Mouse (Mus musculus) kidney, adult 9 months (tissue): ENCODE measurements around the gene Map4k2.
A peak's percentile ranks its signal among the peaks of the same experiment; 100 is the strongest.

Source experiments
- DNase-seq: peaks from one replicate; pipeline ENCODE4 v3.0.0; 2022

The Map4k2 gene

DNA sequence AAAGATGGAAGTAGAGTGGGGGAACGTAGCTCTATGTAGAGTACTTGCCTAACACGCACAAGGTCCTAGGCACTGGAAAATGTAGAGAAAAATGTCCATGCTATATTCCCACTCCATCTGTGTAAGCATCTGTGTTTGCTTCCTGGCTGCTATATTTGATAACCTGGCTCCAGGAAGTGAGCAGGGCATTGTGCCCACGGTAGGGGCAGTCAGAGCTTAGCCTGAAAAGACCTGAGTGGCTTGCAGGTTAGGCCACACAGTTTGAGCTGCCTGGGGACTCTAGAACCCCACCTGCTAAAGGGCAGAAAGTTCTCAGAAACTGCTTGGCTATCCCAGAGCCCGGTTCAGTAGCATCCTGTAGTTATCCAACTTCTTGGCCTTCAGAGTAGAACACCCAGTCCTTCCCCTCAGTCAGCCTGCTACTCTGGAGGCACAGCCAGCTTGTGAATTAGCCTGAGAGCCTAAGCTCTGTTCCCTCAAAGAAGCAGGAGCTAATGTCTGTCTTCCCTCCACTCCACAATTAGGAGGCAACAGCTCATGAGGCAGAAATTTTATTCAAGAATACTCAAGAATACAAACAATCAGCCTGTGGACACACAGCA lies 41.5 kb downstream of the Map4k2 start:
- no peak for DNase-seq

DNA sequence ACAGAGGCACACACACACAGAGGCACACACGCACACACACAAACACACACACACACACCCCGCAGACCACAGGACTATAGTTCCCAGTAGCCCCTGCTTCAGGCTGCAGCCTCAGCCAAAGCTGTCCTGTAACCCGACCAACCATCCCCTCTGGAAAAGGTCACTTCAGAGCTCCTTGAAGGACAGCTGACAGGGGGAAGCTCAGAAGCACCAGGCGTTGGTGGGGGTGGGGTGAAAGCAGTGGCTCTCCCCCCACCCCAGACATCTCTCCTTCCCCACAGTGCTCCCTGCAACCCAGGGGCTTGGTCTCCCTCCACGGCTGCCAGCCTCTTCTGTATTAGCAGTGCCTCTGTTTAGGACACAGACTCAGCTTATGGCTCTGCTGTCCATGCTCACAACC lies 42.5 kb downstream of the Map4k2 start:
- DNase-seq = no peak

- peak; percentile 62 for DNase-seq
These were observed 43.2 kb downstream of the Map4k2 start, which contains the start of gene Pygm for GRCm38 (mm10) chr19:6384128-6384527. TSS of gene Pygm (plus strand) at chr19:6384399.

DNA sequence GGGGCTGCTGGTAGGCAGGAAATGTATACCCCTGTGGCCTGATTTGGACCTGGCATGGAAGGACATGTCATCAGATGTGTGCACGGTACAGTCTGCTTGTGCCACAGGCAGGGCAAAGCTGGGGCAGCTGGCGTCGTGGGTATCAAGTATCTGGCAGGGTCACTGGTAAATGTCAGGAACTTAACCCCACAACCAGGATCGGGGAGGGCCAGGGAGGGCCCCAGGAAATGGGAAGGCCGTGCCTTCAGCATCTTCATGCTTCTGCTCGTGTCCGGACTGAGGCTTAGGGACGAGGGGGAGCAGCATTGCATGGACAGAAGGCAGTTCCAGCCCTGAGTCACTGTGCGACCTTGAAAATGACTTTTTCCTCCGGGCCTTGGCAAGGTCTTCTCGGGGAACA lies 44.0 kb downstream of the Map4k2 start:
- no peak for DNase-seq

GRCm38 (mm10) chr19:6385419-6385818 lies 44.5 kb downstream of the Map4k2 start:
- DNase-seq = no peak

GRCm38 (mm10) chr19:6385821-6386220 lies 44.9 kb downstream of the Map4k2 start:
- no peak for DNase-seq

- no peak for DNase-seq
These were observed 45.3 kb downstream of the Map4k2 start for GRCm38 (mm10) chr19:6386234-6386633.

GRCm38 (mm10) chr19:6388006-6388405 lies 47.1 kb downstream of the Map4k2 start:
- no peak for DNase-seq

DNA sequence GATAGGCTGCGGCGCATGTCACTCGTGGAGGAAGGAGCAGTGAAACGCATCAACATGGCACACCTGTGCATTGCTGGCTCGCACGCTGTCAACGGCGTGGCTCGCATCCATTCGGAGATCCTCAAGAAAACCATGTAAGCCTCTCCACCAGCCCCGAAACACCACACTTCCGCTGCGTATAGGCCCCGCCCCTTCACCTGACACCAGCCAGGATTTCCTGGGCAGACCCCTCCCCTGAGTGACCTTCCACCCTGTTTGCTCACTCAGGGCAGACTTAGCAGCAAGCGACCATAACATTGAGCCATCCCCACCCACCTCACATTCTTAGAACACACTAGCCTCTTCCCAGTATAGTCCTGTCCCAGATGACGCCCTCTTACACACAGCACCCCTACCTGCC lies 48.9 kb downstream of the Map4k2 start:
- DNase-seq = no peak

DNA sequence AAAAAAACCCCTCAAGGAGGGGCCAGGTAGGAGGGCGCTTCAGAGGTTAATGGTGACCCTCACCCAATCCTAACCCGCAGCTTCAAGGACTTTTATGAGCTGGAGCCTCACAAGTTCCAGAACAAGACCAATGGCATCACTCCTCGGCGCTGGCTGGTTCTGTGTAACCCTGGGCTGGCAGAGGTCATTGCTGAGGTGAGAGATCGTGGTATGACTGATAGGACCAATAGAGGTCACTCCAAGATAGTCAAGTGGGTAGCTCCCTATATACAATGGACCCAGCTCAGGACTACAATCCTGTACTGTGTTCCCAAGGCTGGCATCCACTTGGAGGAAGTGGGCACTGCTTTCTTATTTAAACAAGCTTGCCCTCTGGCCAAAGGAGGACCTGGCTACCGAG lies 49.3 kb downstream of the Map4k2 start:
- DNase-seq = no peak

DNA sequence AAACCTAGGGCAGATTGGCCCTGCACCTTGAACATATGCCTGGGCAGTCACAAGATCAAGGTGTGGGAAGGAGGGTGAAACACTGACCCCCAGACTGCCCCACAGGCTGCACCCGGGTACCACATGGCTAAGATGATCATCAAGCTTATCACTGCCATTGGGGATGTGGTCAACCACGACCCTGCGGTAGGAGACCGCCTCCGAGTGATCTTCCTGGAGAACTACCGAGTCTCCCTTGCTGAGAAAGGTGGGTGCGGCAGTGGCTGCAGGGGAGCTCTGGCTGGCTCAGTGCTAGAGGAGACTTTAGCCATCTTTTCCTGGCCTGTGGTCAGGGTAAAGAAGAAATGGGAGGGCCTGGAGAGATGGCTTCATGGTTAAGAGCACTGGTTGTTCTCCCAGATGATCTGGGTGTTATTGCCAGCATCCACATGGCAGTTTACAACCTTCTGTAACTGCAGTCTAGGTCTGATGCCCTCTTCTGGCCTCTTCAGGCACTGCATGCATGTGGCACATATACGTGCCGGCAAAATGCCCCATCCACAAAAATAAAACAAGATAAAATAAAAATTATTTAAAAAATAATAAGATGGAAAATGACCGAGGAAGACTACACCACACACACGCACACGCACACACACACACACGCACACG lies 51.9 kb downstream of the Map4k2 start:
- no peak for DNase-seq

GRCm38 (mm10) chr19:6393637-6394036 lies 52.7 kb downstream of the Map4k2 start:
- no peak for DNase-seq

DNA sequence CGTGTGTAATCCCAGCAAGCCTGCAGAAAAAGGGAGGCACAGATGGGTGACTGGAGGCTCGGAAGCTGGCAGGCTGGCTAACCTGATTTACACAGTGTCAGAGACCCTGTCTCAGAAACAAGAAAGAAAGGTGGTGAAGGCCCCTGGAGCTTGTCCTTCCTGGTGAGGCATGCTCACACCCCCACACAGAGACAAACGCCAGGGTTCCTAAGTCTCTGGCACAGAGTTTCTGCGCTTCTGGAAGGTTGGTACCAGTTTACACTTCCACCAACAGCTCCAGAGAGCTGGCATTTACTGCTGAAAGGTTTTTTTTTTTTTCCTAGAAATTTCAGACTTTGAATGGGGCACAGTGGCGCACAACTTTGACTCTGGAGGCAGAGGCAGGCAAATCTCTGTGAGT lies 55.3 kb downstream of the Map4k2 start:
- no peak for DNase-seq

- peak; percentile 58 for DNase-seq
These were observed 56.8 kb downstream of the Map4k2 start for GRCm38 (mm10) chr19:6397582-6398249.

DNA sequence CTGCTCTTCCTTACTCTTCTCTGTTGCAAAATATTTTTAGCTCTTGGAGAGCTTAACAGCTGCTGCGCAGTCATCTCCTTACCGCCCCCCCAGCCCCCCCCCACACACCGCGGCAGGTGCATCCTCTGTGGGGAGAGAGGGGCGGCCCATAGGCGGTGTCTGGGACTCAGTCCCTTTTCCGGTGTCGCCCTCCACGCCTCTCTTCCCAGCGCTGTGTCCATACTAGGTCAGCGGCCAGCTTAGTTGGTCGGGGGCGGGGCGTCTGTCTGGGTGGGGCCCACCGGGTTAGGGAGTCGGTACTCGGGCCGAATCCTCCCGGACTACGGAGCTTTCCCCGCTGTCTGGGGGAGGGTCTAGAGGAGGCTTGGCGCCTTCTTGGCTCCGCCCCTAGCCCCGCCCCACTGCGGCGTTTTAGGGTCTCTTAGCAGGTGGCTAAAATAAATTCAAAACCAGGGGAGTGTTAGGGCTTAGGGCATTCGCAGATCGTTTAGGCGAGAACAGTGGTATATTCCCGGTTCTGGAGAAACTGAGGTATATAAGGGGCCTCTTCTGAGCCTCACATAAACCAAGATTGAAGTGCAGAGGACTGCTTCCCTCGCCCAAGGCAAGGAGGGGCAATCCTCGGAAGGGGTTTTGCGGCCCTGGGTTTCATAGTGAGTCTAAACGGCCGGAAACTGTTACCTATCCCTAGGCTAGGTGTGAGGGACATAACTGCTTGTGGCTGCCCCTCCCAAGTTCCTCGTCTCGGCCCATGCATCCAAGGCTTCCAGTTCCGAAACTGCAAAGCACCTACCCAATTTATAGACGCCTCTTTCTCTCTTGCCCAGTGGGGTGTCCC lies 57.7 kb downstream of the Map4k2 start:
- peak; percentile 46 for DNase-seq

DNA sequence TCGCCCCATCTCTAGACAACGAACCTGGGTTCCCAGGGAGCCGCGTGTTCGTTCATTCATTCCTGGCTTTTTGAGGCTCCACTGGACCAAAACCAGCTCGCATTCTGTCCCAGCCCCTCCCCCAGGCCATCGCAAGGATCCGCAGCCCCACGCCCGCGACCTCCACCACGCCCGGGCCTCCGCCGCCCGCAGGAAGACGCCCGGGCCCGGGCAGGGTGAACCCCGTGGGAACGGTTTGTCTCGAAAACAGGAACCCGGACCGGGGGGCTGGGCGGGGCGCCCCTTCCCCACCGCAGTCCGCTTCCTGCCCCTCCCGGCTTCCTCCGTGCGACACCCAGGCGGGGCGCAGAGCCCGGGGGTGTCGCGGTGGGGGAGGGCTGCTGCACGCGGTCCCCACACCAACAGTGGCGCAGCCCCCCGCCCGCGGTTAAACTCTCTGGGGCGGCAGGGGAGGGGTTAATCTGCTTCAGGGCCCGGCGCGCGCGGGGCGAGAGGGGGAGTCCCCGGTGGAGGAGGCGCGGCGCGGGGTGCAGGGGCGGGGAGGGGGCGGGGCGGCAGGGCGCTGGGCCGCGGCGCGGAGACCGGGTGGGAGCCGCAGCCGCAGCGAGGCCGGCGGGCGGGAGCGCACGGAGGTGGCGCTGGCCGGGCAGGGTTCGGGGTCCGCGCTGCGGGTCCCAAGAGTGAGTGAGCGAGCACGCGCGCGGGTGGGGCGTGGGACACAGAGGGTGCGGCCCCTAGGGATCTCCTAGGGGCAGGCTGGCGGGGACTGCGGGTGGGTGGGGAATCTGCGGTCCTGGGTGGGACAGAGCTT lies 58.6 kb downstream of the Map4k2 start, which contains the start of gene Rasgrp2:
Gene Rasgrp2 (plus strand): TSS at position 56 of the 811 bp plus-strand sequence.
- peak; percentile 52 for DNase-seq

GRCm38 (mm10) chr19:6400096-6401086 lies 59.5 kb downstream of the Map4k2 start:
- DNase-seq = peak; percentile 27

- DNase-seq = peak; percentile 79
These were observed 60.3 kb downstream of the Map4k2 start for GRCm38 (mm10) chr19:6401131-6401815.

- peak; percentile 62 for DNase-seq
These were observed 61.0 kb downstream of the Map4k2 start for GRCm38 (mm10) chr19:6401951-6402350.

GRCm38 (mm10) chr19:6403869-6404268 lies 62.9 kb downstream of the Map4k2 start:
- no peak for DNase-seq
